Mouse (Mus musculus): Measurements from ENCODE around the gene Gsc2. TPM values are rescaled to one million over a fixed set of nuclear protein-coding genes. Genes with fewer than 3 reads are reported as not detected.

Gene Gsc2
- polyA plus RNA-seq, 1 experiment, result not detected

- Histone ChIP-seq H3K36me3 (replicated peaks; ENCODE audit: low read length) (peaks cover 38% of the 10 kb centered on the region), H3K4me1 (peaks cover 85% of the 10 kb centered on the region), H3K27me3 (replicated peaks) (no peaks in the 10 kb centered on the region), H3K9me3 (no peaks in the 10 kb centered on the region), H3K4me3 (replicated peaks) (peak overlapping the region; percentile 96)
- no peak for TF ChIP-seq FLI1 (IDR thresholded peaks at IDR 0.05; ENCODE audit: low read length)
- TF ChIP-seq GATA1 (IDR thresholded peaks at IDR 0.05; ENCODE audit: borderline replicate concordance, low read length), result no peak
Observed at GRCm38 (mm10) chr16:17927351-17928082, 12.7 kb upstream of the Gsc2 start.

DNA sequence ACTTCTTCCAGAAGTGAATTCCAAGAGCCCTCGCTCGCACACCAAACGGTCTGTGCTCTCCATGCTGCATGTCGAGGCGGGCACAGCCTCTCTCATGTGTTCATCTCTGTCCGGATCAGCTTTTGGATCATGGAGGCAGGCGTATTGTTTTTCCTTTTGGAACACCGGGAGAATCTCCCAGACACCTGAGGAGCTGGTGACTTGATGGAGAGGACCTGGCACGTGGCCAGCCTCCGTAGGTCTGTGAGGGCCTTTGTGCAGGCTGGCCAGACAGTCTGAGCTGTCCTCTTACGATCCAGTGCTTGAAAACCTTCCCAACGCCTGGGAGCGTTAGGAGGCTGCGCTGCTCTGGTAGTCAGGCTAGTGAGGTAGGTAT lies 7.3 kb upstream of the Gsc2 start:
- Histone ChIP-seq H3K9me3 (peaks cover 6% of the 10 kb centered on the region), H3K36me3 (replicated peaks; ENCODE audit: low read length) (peaks cover 37% of the 10 kb centered on the region), H3K27me3 (replicated peaks) (peaks cover 15% of the 10 kb centered on the region), H3K4me1 (peaks cover 71% of the 10 kb centered on the region), H3K4me3 (replicated peaks) (peak overlapping the region; percentile 95)
- TF ChIP-seq FLI1 (IDR thresholded peaks at IDR 0.05; ENCODE audit: low read length) (no peak), GATA1 (IDR thresholded peaks at IDR 0.05; ENCODE audit: borderline replicate concordance, low read length) (no peak)

- Histone ChIP-seq H3K4me1 (peaks cover 65% of the 10 kb centered on the region), H3K27me3 (replicated peaks) (peaks cover 21% of the 10 kb centered on the region), H3K36me3 (replicated peaks; ENCODE audit: low read length) (peaks cover 31% of the 10 kb centered on the region), H3K4me3 (replicated peaks) (peak overlapping the region; percentile 95), H3K9me3 (peaks cover 8% of the 10 kb centered on the region)
- TF ChIP-seq GATA1 (IDR thresholded peaks at IDR 0.05; ENCODE audit: borderline replicate concordance, low read length) (no peak), FLI1 (IDR thresholded peaks at IDR 0.05; ENCODE audit: low read length) (no peak)
Observed at GRCm38 (mm10) chr16:17921325-17922162, 6.7 kb upstream of the Gsc2 start.

GRCm38 (mm10) chr16:17920586-17920985 lies 5.7 kb upstream of the Gsc2 start:
- Histone ChIP-seq H3K36me3 (replicated peaks; ENCODE audit: low read length) (peaks cover 22% of the 10 kb centered on the region), H3K27me3 (replicated peaks) (peaks cover 31% of the 10 kb centered on the region), H3K4me1 (peaks cover 56% of the 10 kb centered on the region), H3K9me3 (peaks cover 12% of the 10 kb centered on the region), H3K4me3 (replicated peaks) (peak overlapping the region; percentile 95)
- TF ChIP-seq GATA1 (IDR thresholded peaks at IDR 0.05; ENCODE audit: borderline replicate concordance, low read length) (no peak), FLI1 (IDR thresholded peaks at IDR 0.05; ENCODE audit: low read length) (no peak)

GRCm38 (mm10) chr16:17911052-17911595 lies 3.7 kb downstream of the Gsc2 start, which contains the start of gene Ess2:
Ess2 (minus strand) TSS chr16:17911348.
- H3K9me3 ChIP-seq, result 0 out of 2 replicates have a peak, but pooled peaks cover 4% of the 10 kb centered on the region
- peaks cover 37% of the 10 kb centered on the region for H3K4me1 ChIP-seq
- peak within 1 kb of the TSS; percentile 97 for H3K4me3 ChIP-seq (replicated peaks)
- peaks cover 44% of the 10 kb centered on the region for H3K27me3 ChIP-seq (replicated peaks)
- TF ChIP-seq FLI1 (IDR thresholded peaks at IDR 0.05; ENCODE audit: low read length) (no peak), GATA1 (IDR thresholded peaks at IDR 0.05; ENCODE audit: borderline replicate concordance, low read length) (no peak)
- peaks cover 37% of the 10 kb centered on the region for H3K36me3 ChIP-seq (replicated peaks; ENCODE audit: low read length)

GRCm38 (mm10) chr16:17898462-17898861 lies 16.4 kb downstream of the Gsc2 start, which contains the start of the genes Dgcr2 and Tssk2:
Dgcr2 (minus strand) TSS chr16:17898562.
Tssk2 (plus strand) TSS chr16:17898637.
- peaks cover 26% of the 10 kb centered on the region for H3K27me3 ChIP-seq (replicated peaks)
- peaks cover 54% of the 10 kb centered on the region for H3K36me3 ChIP-seq (replicated peaks; ENCODE audit: low read length)
- no peak within 1 kb of the TSS for H3K4me3 ChIP-seq (replicated peaks)
- H3K4me1 ChIP-seq, result peaks cover 4% of the 10 kb centered on the region; the same call in 1 of the 2 replicates
- TF ChIP-seq FLI1 (IDR thresholded peaks at IDR 0.05; ENCODE audit: low read length) (no peak), GATA1 (IDR thresholded peaks at IDR 0.05; ENCODE audit: borderline replicate concordance, low read length) (no peak)
- H3K9me3 ChIP-seq, result no peaks in the 10 kb centered on the region

DNA sequence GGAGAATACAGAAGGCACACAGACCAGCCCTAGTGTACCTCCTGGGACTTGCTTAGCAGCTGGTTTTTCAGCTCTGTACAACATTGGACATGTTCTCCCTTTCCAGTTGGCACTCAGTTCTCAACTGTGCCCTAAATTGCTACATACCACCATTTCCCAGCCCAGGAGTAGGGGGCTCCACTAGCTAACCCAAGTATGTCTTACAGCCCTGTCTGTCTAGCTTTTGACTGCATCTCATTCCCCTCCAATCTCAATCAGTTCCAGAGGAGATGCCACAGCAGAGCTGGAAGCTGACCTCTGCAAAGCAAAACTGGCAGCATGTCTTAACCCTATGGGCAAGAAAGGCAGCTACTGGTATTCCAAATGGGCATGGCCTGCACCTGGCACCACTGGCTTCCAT lies 18.8 kb downstream of the Gsc2 start:
- Histone ChIP-seq H3K9me3 (no peaks in the 10 kb centered on the region), H3K4me1 (peaks cover 15% of the 10 kb centered on the region), H3K36me3 (replicated peaks; ENCODE audit: low read length) (peaks cover 30% of the 10 kb centered on the region), H3K4me3 (replicated peaks) (no peak overlapping the region), H3K27me3 (replicated peaks) (peaks cover 26% of the 10 kb centered on the region)
- no peak for TF ChIP-seq GATA1 (IDR thresholded peaks at IDR 0.05; ENCODE audit: borderline replicate concordance, low read length)
- TF ChIP-seq FLI1 (IDR thresholded peaks at IDR 0.05; ENCODE audit: low read length), result no peak

GRCm38 (mm10) chr16:17893923-17894322 lies 20.9 kb downstream of the Gsc2 start, which contains the start of gene Tssk1:
Tssk1 (plus strand) TSS chr16:17894223.
- TF ChIP-seq GATA1 (IDR thresholded peaks at IDR 0.05; ENCODE audit: borderline replicate concordance, low read length) (no peak), FLI1 (IDR thresholded peaks at IDR 0.05; ENCODE audit: low read length) (no peak)
- no peaks in the 10 kb centered on the region for H3K9me3 ChIP-seq
- H3K36me3 ChIP-seq (replicated peaks; ENCODE audit: low read length), result peaks cover 14% of the 10 kb centered on the region
- peaks cover 26% of the 10 kb centered on the region for H3K27me3 ChIP-seq (replicated peaks)
- H3K4me3 ChIP-seq (replicated peaks), result no peak within 1 kb of the TSS
- H3K4me1 ChIP-seq, result peaks cover 30% of the 10 kb centered on the region

DNA sequence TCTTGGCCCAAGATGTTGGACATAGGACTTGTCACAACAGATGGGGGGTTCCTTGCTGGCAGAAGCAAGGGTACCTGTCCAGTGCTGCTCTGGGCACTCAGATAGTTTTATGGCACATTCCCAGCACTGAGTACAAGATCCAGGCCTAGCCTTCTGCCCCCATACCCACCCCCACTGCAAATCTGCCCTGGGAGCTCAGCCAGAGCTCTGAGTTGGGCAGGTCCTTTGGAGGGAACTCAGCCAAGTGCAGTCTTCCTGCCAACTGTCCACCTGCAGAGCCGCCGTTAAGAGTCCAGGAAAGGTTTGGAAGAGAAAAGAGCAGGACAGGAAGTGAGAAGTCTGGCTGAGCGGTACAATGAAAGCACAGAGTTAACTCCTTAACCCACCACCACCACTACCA lies 22.3 kb downstream of the Gsc2 start:
- peaks cover 26% of the 10 kb centered on the region for H3K27me3 ChIP-seq (replicated peaks)
- no peak overlapping the region for H3K4me3 ChIP-seq (replicated peaks)
- no peak for TF ChIP-seq FLI1 (IDR thresholded peaks at IDR 0.05; ENCODE audit: low read length)
- peaks cover 29% of the 10 kb centered on the region for H3K4me1 ChIP-seq
- H3K36me3 ChIP-seq (replicated peaks; ENCODE audit: low read length), result peaks cover 6% of the 10 kb centered on the region
- H3K9me3 ChIP-seq, result no peaks in the 10 kb centered on the region
